Mouse (Mus musculus): Measurements from ENCODE around the gene Apopt1. TPM values are rescaled to one million over a fixed set of nuclear protein-coding genes. Genes with fewer than 3 reads are reported as not detected.

Gene Apopt1
- polyA plus RNA-seq, 1 experiment from 2014 or later = 57.8 TPM

GRCm38 (mm10) chr12:111768322-111768928 is 55.4 kb downstream of the Apopt1 start:
- Histone ChIP-seq H3K9ac (replicated peaks) (no peak overlapping the region), H3K27me3 (no peaks in the 10 kb centered on the region), H3K36me3 (peaks cover 19% of the 10 kb centered on the region), H3K4me1 (peaks cover 36% of the 10 kb centered on the region), H3K9me3 (no peaks in the 10 kb centered on the region), H3K4me2 (replicated peaks) (no peak overlapping the region), H3K4me3 (no peak overlapping the region), H3K27ac (replicated peaks) (no peak overlapping the region)
- 92% methylated on average over 10 of the region's 10 CpGs for WGBS
- no peak for ATAC-seq (ENCODE audit: low FRiP score, low read depth)

- Histone ChIP-seq H3K9ac (replicated peaks) (no peak overlapping the region), H3K4me1 (peaks cover 36% of the 10 kb centered on the region), H3K4me2 (replicated peaks) (no peak overlapping the region), H3K4me3 (no peak overlapping the region), H3K9me3 (no peaks in the 10 kb centered on the region), H3K36me3 (peaks cover 26% of the 10 kb centered on the region), H3K27me3 (no peaks in the 10 kb centered on the region), H3K27ac (replicated peaks) (peak overlapping the region; percentile 52; the same call in 1 of the 2 replicates)
- no peak for ATAC-seq (ENCODE audit: low FRiP score, low read depth)
- WGBS = 34% methylated on average over 10 of the region's 10 CpGs
Measured at GRCm38 (mm10) chr12:111769306-111769705, 56.2 kb downstream of the Apopt1 start.

GRCm38 (mm10) chr12:111769816-111770577 is 56.9 kb downstream of the Apopt1 start:
- Histone ChIP-seq H3K27me3 (no peaks in the 10 kb centered on the region), H3K4me3 (no peak overlapping the region), H3K36me3 (peaks cover 33% of the 10 kb centered on the region), H3K27ac (replicated peaks) (peak overlapping the region; percentile 52; the same call in 1 of the 2 replicates), H3K9me3 (no peaks in the 10 kb centered on the region), H3K4me2 (replicated peaks) (no peak overlapping the region), H3K4me1 (peaks cover 36% of the 10 kb centered on the region), H3K9ac (replicated peaks) (no peak overlapping the region)
- WGBS = 64% methylated on average over 8 of the region's 9 CpGs
- no peak for ATAC-seq (ENCODE audit: low FRiP score, low read depth)

- Histone ChIP-seq H3K9ac (replicated peaks) (no peak overlapping the region), H3K27ac (replicated peaks) (no peak overlapping the region), H3K9me3 (no peaks in the 10 kb centered on the region), H3K4me1 (peaks cover 29% of the 10 kb centered on the region), H3K27me3 (no peaks in the 10 kb centered on the region), H3K4me3 (no peak overlapping the region), H3K36me3 (peaks cover 40% of the 10 kb centered on the region), H3K4me2 (replicated peaks) (no peak overlapping the region)
- no peak for ATAC-seq (ENCODE audit: low FRiP score, low read depth)
- 94% methylated on average over 10 of the region's 10 CpGs for WGBS
Measured at GRCm38 (mm10) chr12:111770651-111771050, 57.6 kb downstream of the Apopt1 start.

DNA sequence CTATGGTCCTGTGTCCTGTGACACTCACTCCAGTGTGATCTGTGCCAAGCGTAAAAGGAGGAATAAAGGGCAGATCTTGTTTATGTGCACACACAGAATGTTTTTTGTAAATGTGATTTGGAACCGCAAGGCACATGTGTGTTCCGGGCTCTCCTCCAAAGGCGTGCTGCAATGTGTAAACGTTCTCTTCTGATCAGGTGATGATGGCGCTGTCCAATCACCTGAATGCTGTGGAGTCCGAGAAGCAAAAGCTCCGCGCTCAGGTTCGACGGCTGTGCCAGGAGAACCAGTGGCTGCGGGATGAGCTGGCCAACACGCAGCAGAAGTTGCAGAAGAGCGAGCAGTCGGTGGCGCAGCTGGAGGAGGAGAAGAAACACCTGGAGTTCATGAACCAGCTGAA is 61.1 kb downstream of the Apopt1 start:
- Histone ChIP-seq H3K4me1 (peaks cover 7% of the 10 kb centered on the region), H3K27me3 (no peaks in the 10 kb centered on the region), H3K9me3 (no peaks in the 10 kb centered on the region), H3K27ac (replicated peaks) (no peak overlapping the region), H3K36me3 (peaks cover 73% of the 10 kb centered on the region), H3K4me2 (replicated peaks) (no peak overlapping the region), H3K9ac (replicated peaks) (no peak overlapping the region), H3K4me3 (no peak overlapping the region)
- WGBS = 95% methylated on average over 16 of the region's 16 CpGs
- ATAC-seq (ENCODE audit: low FRiP score, low read depth) = no peak

DNA sequence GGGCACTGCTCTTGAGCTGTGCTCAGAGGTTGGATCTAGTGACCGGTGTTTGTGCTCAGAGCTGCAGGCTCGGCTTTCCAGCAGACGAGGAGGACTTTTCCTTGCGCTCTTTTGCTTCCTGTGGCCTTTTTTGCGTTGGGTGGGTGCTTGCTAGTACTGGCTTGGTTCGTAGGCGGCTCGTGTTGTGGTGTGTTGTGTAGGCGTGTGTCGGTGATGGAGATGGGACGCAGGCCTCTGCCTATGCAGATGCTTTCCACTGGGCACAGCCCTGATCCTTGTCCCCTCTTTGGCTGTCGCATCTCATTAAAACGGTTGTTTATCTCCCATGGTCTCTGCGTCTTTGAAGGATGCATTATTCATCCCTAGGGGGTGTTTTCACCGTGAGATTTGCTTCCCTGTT is 61.8 kb downstream of the Apopt1 start:
- ATAC-seq (ENCODE audit: low FRiP score, low read depth) = no peak
- 75% methylated on average over 15 of the region's 15 CpGs for WGBS

GRCm38 (mm10) chr12:111777919-111778318 is 64.9 kb downstream of the Apopt1 start:
- Histone ChIP-seq H3K4me3 (no peak overlapping the region), H3K27me3 (no peaks in the 10 kb centered on the region), H3K4me2 (replicated peaks) (no peak overlapping the region), H3K9ac (replicated peaks) (no peak overlapping the region), H3K36me3 (peaks cover 98% of the 10 kb centered on the region), H3K27ac (replicated peaks) (no peak overlapping the region), H3K9me3 (no peaks in the 10 kb centered on the region), H3K4me1 (no peaks in the 10 kb centered on the region)
- WGBS = 90% methylated on average over 13 of the region's 13 CpGs
- ATAC-seq (ENCODE audit: low FRiP score, low read depth) = no peak

More for the DNA sequence above, 61.8 kb downstream of the Apopt1 start:
- no peak overlapping the region for H3K9ac ChIP-seq (replicated peaks)
- no peak overlapping the region for H3K27ac ChIP-seq (replicated peaks)
- no peaks in the 10 kb centered on the region for H3K9me3 ChIP-seq
- no peak overlapping the region for H3K4me3 ChIP-seq
- H3K4me1 ChIP-seq = peaks cover under 1% of the 10 kb centered on the region; the same call in 1 of the 2 replicates
- peaks cover 80% of the 10 kb centered on the region for H3K36me3 ChIP-seq
- no peak overlapping the region for H3K4me2 ChIP-seq (replicated peaks)
- no peaks in the 10 kb centered on the region for H3K27me3 ChIP-seq

GRCm38 (mm10) chr12:111779544-111779943 is 66.5 kb downstream of the Apopt1 start:
- H3K4me2 ChIP-seq (replicated peaks) = no peak overlapping the region
- ATAC-seq (ENCODE audit: low FRiP score, low read depth) = no peak
- H3K4me3 ChIP-seq = no peak overlapping the region
- no peak overlapping the region for H3K27ac ChIP-seq (replicated peaks)
- no peak overlapping the region for H3K9ac ChIP-seq (replicated peaks)
- H3K27me3 ChIP-seq = no peaks in the 10 kb centered on the region
- H3K4me1 ChIP-seq = no peaks in the 10 kb centered on the region
- H3K9me3 ChIP-seq = no peaks in the 10 kb centered on the region
- 93% methylated on average over 1 of the region's 1 CpGs for WGBS
- peaks cover 97% of the 10 kb centered on the region for H3K36me3 ChIP-seq

GRCm38 (mm10) chr12:111785174-111785573 is 72.1 kb downstream of the Apopt1 start:
- no peaks in the 10 kb centered on the region for H3K4me1 ChIP-seq
- no peak overlapping the region for H3K4me2 ChIP-seq (replicated peaks)
- H3K9ac ChIP-seq (replicated peaks) = no peak overlapping the region
- H3K27me3 ChIP-seq = no peaks in the 10 kb centered on the region
- H3K9me3 ChIP-seq = no peaks in the 10 kb centered on the region
- no peak for ATAC-seq (ENCODE audit: low FRiP score, low read depth)
- no peak overlapping the region for H3K4me3 ChIP-seq
- 70% methylated on average over 15 of the region's 15 CpGs for WGBS
- H3K36me3 ChIP-seq = peaks cover 99% of the 10 kb centered on the region
- no peak overlapping the region for H3K27ac ChIP-seq (replicated peaks)

GRCm38 (mm10) chr12:111787015-111787414 is 74.0 kb downstream of the Apopt1 start:
- Histone ChIP-seq H3K36me3 (peaks cover 99% of the 10 kb centered on the region), H3K9me3 (no peaks in the 10 kb centered on the region)
- 92% methylated on average over 6 of the region's 6 CpGs for WGBS

GRCm38 (mm10) chr12:111790090-111790489 is 77.0 kb downstream of the Apopt1 start:
- peaks cover 100% of the 10 kb centered on the region for H3K36me3 ChIP-seq

More at GRCm38 (mm10) chr12:111787015-111787414, 74.0 kb downstream of the Apopt1 start:
- Histone ChIP-seq H3K4me2 (replicated peaks) (no peak overlapping the region), H3K4me3 (no peak overlapping the region), H3K27me3 (no peaks in the 10 kb centered on the region), H3K27ac (replicated peaks) (no peak overlapping the region), H3K4me1 (no peaks in the 10 kb centered on the region), H3K9ac (replicated peaks) (no peak overlapping the region)
- no peak for ATAC-seq (ENCODE audit: low FRiP score, low read depth)

DNA sequence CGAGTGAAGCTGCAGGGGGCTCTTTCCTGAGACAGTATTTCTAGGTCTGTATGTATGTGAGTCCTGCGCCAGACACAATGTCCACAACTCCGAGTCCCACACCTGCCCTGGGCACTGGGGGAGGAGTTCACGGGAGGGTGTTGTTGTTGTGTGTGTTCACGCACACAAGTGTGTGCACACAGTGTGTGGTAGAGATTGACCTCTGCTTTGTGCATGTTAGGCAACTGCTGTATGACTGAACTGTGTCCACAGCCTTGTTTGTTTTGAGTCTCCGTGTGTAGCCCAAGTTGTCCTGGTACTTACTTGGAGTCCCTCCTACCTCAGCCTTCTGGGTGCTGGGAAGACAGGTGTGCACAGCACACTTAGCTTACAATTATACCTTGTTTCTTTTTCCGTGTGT is 77.6 kb downstream of the Apopt1 start:
- Histone ChIP-seq H3K36me3 (peaks cover 100% of the 10 kb centered on the region), H3K4me1 (no peaks in the 10 kb centered on the region), H3K9ac (replicated peaks) (no peak overlapping the region), H3K27ac (replicated peaks) (no peak overlapping the region), H3K9me3 (no peaks in the 10 kb centered on the region), H3K4me3 (no peak overlapping the region), H3K27me3 (no peaks in the 10 kb centered on the region), H3K4me2 (replicated peaks) (no peak overlapping the region)
- ATAC-seq (ENCODE audit: low FRiP score, low read depth) = no peak
- 90% methylated on average over 7 of the region's 7 CpGs for WGBS

More at GRCm38 (mm10) chr12:111790090-111790489, 77.0 kb downstream of the Apopt1 start:
- Histone ChIP-seq H3K27me3 (no peaks in the 10 kb centered on the region), H3K9ac (replicated peaks) (no peak overlapping the region), H3K9me3 (no peaks in the 10 kb centered on the region), H3K27ac (replicated peaks) (no peak overlapping the region), H3K4me2 (replicated peaks) (no peak overlapping the region), H3K4me3 (no peak overlapping the region), H3K4me1 (no peaks in the 10 kb centered on the region)
- 95% methylated on average over 5 of the region's 5 CpGs for WGBS
- ATAC-seq (ENCODE audit: low FRiP score, low read depth) = no peak

All from midbrain, embryonic 12.5 days (tissue).